Mouse (Mus musculus): ENCODE results near the gene Gm20388.

GRCm38 (mm10) chr8:124331094-124331493 lies 4420.5 kb downstream of the Gm20388 start:
- TF ChIP-seq CTCF (IDR thresholded peaks at IDR 0.05; ENCODE audit: borderline replicate concordance, insufficient read depth, low read depth, low read length) (no peak), POLR2A (IDR thresholded peaks at IDR 0.05; ENCODE audit: borderline replicate concordance, insufficient read depth, low read length) (no peak)
